Comparison of ENCODE assay signal across 10 mouse cellular contexts in the genomic region with DNA sequence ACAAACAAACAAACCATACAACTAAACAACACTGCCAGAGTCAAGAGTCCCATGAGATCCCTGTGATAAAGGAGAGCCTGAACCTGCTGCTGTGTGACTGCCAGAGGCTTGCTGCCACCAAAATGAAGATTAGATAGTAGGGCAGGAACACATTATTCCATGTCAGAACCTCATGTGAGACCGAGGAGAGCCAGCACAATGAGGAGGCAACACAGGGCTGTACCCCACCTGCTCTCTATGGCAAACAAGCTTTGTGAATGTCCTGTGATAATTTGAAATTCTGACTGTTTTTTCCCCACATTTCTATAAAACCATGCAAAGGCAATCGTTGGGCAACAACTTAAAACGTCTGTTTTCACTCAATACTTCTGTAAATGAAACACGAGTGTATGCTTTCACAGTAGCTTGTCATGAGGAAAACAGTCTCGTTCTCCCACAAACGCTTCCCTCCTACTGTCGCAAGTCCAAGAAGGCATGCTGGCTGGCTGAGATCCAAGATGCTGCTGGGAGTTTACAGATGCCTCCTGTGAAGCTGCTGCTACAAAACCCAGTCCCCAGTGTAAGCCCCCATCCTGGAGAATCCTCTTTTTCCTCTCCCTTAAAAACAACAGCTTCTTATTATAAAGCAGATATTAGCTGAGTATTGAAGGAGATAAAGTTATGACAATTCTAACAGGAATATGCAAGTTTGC.
DNase-seq lines count a peak whose midpoint lies in the region; ATAC-seq lines count a peak whose summit lies in the region.
"Had no signal": no experiment of that assay in that cellular context is flagged by ENCODE, and none has a peak within 500 bp of the region (broad histone marks: within the 10 kb centered on the region; RNA-seq: fewer than 3 reads in every experiment).

No protein-coding gene starts in this region.

- H3K9me3 ChIP-seq in embryonic facial prominence, embryonic 13.5 days, result no peaks in the 10 kb centered on the region
- H3K9me3 ChIP-seq in embryonic facial prominence, embryonic 10.5 days, result no peaks in the 10 kb centered on the region
- no peaks in the 10 kb centered on the region for H3K9me3 ChIP-seq in lung, embryonic 16.5 days (ENCODE audit: control insufficient read depth, low read length)
- H3K9me3 ChIP-seq in neural tube, embryonic 15.5 days (replicated peaks), result no peaks in the 10 kb centered on the region

- WGBS in embryonic facial prominence, embryonic 13.5 days, result 19% methylated on average over 7 of the region's 7 CpGs
- WGBS in embryonic facial prominence, embryonic 10.5 days, result 63% methylated on average over 7 of the region's 7 CpGs
- WGBS in lung, embryonic 16.5 days, result 22% methylated on average over 7 of the region's 7 CpGs
- WGBS in neural tube, embryonic 15.5 days, result 30% methylated on average over 7 of the region's 7 CpGs

- DNase-seq in embryonic facial prominence, embryonic 10.5 days (ENCODE audit: low spot score), result no peak
- DNase-seq in lung, adult 18-20 months, result no peak
- DNase-seq in kidney, postnatal 36 days, result peak; percentile 7 to 76
- DNase-seq in thymus, postnatal 36 days, result no peak
- no peak for DNase-seq in urinary bladder, postnatal 10 days (ENCODE audit: low spot score)

- no peak overlapping the region for H3K9ac ChIP-seq in embryonic facial prominence, embryonic 13.5 days
- no peak overlapping the region for H3K9ac ChIP-seq in lung, embryonic 16.5 days (ENCODE audit: low read length)
- no peak overlapping the region for H3K9ac ChIP-seq in neural tube, embryonic 15.5 days (replicated peaks)

- no peaks in the 10 kb centered on the region for H3K36me3 ChIP-seq in embryonic facial prominence, embryonic 13.5 days
- no peaks in the 10 kb centered on the region for H3K36me3 ChIP-seq in embryonic facial prominence, embryonic 10.5 days (replicated peaks)
- no peaks in the 10 kb centered on the region for H3K36me3 ChIP-seq in lung, embryonic 16.5 days (ENCODE audit: control insufficient read depth, insufficient read depth, low read length)
- no peaks in the 10 kb centered on the region for H3K36me3 ChIP-seq in neural tube, embryonic 15.5 days

- no peak overlapping the region for H3K4me3 ChIP-seq in embryonic facial prominence, embryonic 13.5 days
- H3K4me3 ChIP-seq in embryonic facial prominence, embryonic 10.5 days, result no peak overlapping the region
- no peak overlapping the region for H3K4me3 ChIP-seq in lung, embryonic 16.5 days (ENCODE audit: low read length)
- no peak overlapping the region for H3K4me3 ChIP-seq in neural tube, embryonic 15.5 days (replicated peaks)
- H3K4me3 ChIP-seq: myocyte had no signal

- no peaks in the 10 kb centered on the region for H3K27me3 ChIP-seq in embryonic facial prominence, embryonic 13.5 days
- H3K27me3 ChIP-seq in embryonic facial prominence, embryonic 10.5 days (replicated peaks; ENCODE audit: low read depth, poor library complexity, severe bottlenecking), result no peaks in the 10 kb centered on the region
- no peaks in the 10 kb centered on the region for H3K27me3 ChIP-seq in lung, embryonic 16.5 days (ENCODE audit: control insufficient read depth, insufficient read depth, low read depth, low read length)
- no peaks in the 10 kb centered on the region for H3K27me3 ChIP-seq in neural tube, embryonic 15.5 days (replicated peaks)
- H3K27me3 ChIP-seq: CH12.LX had no signal

- peak overlapping the region; percentile 12; the same call in 1 of the 2 replicates for H3K4me2 ChIP-seq in embryonic facial prominence, embryonic 13.5 days
- no peak overlapping the region for H3K4me2 ChIP-seq in lung, embryonic 16.5 days (ENCODE audit: low read depth, low read length)
- peak overlapping the region; percentile 4 for H3K4me2 ChIP-seq in neural tube, embryonic 15.5 days

- peaks cover 7% of the 10 kb centered on the region for H3K4me1 ChIP-seq in embryonic facial prominence, embryonic 13.5 days
- H3K4me1 ChIP-seq in embryonic facial prominence, embryonic 10.5 days, result no peaks in the 10 kb centered on the region
- no peaks in the 10 kb centered on the region for H3K4me1 ChIP-seq in lung, embryonic 16.5 days (replicated peaks; ENCODE audit: control insufficient read depth, insufficient read depth, low read length)
- H3K4me1 ChIP-seq in neural tube, embryonic 15.5 days, result 0 out of 2 replicates have a peak, but pooled peaks cover 3% of the 10 kb centered on the region

- ATAC-seq in embryonic facial prominence, embryonic 13.5 days (ENCODE audit: insufficient number of reproducible peaks, insufficient read depth, low FRiP score, low TSS enrichment, low read depth), result no peak
- ATAC-seq in lung, embryonic 16.5 days (ENCODE audit: low read depth), result 0 out of 2 replicates have a peak, but pooled peaks have one; percentile 36
- no peak; the same call in 1 of the 2 replicates for ATAC-seq in neural tube, embryonic 15.5 days (ENCODE audit: low FRiP score)

- H3K27ac ChIP-seq in embryonic facial prominence, embryonic 13.5 days, result no peak overlapping the region
- H3K27ac ChIP-seq in embryonic facial prominence, embryonic 10.5 days (replicated peaks), result no peak overlapping the region
- no peak overlapping the region for H3K27ac ChIP-seq in lung, embryonic 16.5 days (ENCODE audit: low read length)
- H3K27ac ChIP-seq in neural tube, embryonic 15.5 days (replicated peaks), result no peak overlapping the region

Comparison
In these comparisons a context has a peak if more than half of its experiments do, and no peak if none do; other contexts are left out.
1. DNase-seq: peak in kidney, postnatal 36 days (2 of 2); none in embryonic facial prominence, embryonic 10.5 days (single experiment), lung, adult 18-20 months (0 of 2), thymus, postnatal 36 days (0 of 2) and urinary bladder, postnatal 10 days (single experiment).